Mouse (Mus musculus): ENCODE data around the gene Srgap3.
"Not testable (repeated sequence)": the region's sequence is repeated elsewhere in the genome, so short reads cannot be mapped to it uniquely, and the experiment has no call there.

The Srgap3 gene

DNA sequence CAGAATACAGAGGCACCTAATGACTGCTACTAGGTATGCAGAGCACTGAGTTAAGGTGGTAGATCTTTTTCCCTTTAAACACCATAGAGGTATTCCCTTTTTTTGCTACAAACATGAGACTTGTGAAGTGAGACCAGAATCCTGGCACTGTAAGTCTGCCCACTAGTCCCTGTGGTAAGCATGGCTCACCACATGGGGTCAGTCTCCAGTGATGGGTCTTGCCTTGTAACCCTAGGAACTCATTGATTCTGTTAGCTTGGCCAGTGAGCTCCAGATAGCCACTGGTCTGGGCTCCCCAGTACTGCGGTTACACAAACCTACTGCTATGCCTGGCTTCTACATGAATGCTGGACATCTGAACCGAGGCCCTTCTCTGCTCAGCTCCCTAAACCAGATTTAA, 204.8 kb downstream of the Srgap3 start:
- DNase-seq (ENCODE audit: low spot score in 2 of 2) = no peak

DNA sequence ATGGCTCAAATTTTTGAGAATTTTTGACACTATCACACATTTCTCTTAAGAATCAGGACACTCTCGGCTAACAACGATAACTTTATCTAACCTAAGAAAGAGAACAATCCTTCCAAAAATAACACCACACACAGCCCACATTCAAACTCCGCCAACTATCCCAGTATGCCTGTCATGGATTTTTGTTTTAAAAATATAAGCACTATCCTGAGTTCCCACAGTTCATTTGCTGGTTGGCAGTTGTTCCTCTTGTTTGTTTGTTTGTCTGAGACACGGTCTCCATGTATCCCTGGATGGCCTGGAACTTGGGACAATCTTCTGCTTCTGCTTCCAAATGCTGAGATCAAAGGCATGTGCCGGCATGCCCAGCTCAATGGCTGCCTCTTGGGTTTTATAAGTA, 205.3 kb downstream of the Srgap3 start:
- no peak for DNase-seq (ENCODE audit: low spot score in 2 of 2)

DNA sequence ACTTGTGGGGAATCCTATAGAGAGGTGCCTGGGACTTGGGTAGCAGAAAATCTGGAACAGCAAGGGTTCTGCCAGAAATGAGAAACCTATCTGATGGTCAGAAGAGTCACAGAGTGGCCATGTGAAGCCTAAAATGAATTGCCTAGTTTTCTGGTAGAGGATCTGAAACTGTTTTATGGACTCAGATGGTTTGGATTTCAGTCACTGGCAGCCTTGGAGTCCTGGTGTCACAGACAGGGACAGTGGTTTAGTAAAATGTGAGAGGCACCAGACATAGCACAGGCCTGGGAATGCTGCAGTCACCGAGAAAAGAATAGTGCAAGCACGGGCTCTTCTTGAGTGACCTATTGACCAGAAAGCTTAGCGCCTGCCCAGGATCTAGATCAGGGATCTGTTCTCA, 207.4 kb downstream of the Srgap3 start:
- DNase-seq (ENCODE audit: low spot score in 2 of 2) = no peak

DNA sequence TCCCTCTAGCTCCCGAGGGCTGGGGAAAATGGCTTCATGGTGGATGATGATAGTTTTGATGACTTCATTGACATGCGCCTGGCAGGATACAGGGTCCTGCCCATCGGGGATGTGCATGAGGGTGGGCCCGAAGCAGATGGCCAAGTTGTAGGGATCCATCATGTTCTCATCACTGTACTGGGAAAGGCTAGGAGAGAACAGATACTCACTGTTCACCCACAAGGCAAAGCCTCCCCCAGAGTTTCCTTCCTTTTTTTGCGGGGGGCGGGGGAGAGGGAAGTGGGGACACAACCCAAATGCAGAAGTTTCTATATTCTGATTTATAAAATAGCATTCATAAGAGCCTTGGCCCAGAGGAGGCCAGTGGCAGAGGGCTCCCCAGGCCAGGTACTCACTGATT, 208.1 kb downstream of the Srgap3 start:
- no peak for DNase-seq (ENCODE audit: low spot score in 2 of 2)

DNA sequence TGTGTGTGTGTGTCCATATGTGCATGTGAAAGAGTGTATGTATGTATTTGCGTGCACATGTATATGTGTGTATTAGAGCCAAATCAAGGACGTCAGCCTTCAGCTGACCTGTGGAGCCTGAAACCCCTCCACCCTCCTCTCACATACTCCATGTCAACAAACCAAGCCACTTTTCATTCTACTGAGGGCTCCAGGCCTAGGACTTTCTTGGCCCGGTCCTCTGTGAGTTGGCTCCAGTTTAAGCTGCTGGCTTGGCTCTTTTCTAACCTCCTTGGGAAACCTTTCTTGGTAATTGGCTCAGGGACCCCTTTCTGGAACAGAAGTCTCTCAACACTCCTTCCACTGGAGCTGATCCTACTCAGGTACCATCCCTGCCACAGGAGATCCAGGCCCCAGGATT, 210.6 kb downstream of the Srgap3 start:
- DNase-seq (ENCODE audit: low spot score in 2 of 2) = peak; percentile 67 to 69

DNA sequence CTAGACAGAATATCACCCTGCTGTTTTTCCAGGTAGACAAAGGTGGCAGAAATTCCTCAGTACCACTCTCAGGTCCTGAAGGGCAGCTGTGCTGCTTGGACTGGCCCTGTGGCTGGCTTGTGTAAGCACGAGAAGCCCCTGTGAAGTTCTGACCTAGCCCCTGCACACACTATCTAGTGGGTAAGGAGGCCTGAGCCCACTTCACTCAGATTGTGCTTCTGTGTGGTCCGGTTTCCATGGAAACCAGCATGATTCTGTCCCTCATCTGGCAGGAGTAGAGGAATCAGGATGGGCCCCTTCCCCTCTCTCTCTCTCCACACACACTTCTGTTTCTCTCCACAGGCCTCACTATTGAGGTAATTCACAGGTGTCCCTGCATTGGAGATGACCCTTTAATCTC, 212.0 kb downstream of the Srgap3 start:
- DNase-seq (ENCODE audit: low spot score in 2 of 2) = no peak

DNA sequence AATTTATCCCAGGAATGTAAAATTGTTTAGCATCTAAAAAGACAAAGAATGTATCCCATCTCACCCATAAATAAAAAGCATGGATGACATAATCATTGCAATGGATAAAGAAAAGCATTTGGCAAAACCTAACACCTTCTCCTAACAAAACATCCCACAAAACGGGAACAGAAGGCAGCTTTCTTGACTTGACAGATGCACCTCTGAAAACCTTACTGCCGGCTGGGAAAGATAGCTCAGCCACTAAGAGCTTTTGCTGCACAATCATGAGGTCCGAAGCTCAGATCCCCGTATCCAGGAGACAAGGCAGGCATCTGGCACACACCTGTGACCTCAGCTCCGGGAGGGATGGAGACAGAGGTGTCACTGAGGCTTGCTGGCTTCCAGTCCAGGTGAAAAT, 213.1 kb downstream of the Srgap3 start:
- DNase-seq (ENCODE audit: low spot score in 2 of 2) = no peak

DNA sequence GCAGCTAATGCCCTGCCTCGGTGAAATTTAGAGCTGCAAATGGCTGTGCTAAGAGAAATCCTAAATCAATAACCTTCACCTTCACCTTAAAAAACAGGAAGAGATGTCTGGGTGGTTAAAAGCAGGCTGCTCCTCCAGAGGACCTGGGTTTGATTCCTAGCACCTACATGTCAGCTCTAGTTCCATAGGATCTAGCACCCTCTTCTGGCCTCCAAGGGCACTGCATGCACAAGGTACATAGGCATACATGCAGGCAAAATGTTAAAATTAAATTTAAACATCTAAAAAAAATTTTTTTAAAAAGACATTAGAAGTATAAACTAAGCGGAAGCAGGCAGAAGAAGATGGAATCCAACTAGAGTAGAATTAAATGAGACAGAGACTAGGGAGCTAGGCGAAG, 214.6 kb downstream of the Srgap3 start:
- DNase-seq (ENCODE audit: low spot score in 2 of 2) = no peak

DNA sequence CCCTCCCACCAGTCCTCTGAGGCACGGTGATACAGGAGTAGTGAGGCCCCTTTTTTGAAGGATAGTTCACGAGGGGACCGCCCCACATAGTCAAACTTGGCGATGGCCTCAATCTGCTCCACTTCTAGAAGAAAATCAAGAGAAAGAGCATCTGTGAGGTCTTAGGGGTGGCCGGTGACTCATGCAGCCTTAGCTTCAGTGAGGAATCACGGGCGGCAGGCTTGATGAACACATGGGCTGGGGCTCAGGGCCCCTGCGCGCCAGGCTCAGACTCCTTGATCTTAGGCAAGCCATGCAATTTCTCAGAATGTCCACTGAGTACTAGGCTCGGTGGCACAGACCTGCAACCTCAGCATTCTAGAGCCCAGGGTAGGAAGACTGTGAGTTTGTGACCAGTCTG, 215.7 kb downstream of the Srgap3 start:
- no peak for DNase-seq (ENCODE audit: low spot score in 2 of 2)

DNA sequence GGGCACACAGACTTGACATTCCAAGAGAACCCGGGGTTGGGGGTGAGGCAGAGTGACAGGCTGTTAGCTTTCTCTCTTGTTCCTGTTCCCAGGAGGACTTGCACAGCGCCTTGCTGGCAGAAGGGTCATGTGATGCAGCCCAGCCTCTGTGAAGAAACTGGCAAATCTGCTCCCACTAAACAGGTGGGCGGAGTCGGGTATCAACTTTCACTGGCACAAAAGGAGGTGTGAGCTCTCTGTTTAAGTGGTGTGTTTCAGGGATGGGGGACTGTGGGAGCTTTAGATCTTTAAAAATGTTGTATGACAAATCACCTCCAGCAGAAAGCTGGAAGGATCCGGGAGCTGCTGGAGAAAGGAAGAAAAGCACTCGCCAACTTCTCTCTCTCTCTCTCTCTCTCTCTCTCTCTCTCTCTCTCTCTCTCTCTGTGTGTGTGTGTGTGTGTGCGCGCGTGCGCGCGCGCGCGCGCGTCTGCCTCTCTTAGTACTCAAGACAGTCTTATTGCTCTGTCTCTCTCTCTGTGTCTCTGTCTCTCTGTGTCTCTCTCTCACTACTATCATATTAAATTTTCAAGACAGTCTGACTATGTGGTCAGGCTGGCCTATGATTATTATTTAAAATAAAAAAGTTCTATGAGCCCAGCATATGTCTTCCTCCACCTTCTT, 218.2 kb downstream of the Srgap3 start:
- peak; percentile 78 to 88 for DNase-seq (ENCODE audit: low spot score in 2 of 2)

DNA sequence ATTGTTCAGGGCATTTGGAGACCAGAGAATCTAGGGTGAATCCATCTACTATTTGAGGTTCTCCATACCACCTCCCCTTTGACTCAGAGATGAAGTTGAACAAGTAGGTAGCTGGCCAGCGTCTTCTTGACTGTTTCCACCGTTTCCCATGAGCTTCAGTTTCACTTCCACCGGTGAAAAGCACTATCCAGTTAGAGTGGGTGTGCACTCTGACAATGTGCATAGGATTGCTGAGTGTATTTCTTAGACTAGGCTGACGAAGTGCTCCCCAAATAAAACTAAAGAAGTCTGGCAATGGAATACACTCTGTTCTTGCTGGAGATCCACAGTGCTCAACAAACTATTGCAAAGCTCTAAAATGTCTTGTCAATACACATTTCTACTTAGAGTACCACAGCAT, 221.6 kb downstream of the Srgap3 start:
- DNase-seq (ENCODE audit: low spot score in 2 of 2) = no peak

DNA sequence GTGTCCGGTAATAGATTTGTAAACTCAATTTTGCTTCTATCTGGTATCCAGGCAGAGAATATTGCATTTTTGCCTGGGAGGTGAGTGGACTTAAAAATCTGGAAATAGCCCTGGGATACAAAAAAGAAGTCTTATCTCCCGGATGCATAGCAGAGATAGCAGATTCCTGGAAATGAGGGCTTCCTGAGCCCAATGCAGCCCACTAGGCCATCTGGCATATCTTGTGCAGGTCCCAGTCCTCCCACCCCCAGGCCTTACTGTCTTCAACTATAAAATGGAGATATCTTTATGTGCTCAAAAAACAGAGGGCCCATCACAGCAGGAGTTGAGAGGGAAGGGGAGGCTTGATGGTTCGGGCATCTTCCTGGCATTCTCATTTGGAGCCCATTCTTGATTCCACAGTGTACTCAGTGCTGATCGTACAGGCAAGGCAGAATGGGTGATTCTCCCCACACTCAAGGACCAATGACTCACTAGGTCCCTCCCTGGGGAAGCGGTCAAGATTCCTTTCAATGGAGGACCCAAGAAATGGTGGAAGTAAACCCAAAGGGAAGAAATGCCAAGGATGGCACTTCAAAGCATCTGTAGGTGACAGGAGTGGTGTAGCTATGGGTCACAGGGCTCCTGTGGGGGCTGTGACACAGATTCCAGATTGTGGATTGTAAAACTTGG, 226.5 kb downstream of the Srgap3 start:
- DNase-seq (ENCODE audit: low spot score in 2 of 2) = no peak

DNA sequence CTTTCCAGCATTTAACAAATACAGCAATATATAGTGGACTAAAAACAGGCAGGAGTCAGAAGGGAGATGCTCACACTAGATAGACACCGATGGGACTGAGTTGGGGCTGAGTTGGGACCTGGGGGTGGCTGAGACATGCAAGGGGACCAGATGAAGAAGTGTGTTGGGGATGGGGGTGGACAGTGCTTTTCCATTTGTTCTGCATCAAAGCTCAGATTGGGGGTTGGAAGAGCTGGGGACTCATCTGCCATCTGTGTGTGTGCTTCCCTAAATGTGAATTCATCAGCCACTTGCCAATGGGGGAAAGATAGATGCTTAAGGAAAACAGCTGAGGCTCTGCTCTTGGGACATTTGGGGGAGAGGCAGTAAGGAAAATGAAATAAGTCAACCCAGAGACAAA, 227.1 kb downstream of the Srgap3 start:
- DNase-seq (ENCODE audit: low spot score in 2 of 2) = no peak

DNA sequence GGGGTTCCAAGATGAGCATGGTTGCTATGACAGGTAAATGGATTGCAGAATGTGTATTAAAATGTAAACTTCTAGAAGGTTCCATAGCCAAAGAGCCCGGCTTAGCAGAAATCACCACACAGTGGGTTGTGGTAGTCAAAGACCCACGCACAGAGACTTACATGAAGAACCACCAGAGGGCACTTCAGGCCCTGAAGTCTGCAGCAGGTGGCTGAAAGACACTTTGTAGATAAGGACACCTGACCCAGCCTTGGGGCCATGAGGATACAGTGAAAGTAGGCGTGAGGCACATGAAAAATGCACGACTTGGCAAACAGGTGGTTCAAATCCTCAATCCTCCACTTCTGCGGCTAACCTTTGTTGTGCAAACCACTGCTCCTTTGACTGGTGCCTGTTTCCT, 229.9 kb downstream of the Srgap3 start:
- DNase-seq (ENCODE audit: low spot score in 2 of 2) = peak in 1 of 2 experiments; percentile 58

DNA sequence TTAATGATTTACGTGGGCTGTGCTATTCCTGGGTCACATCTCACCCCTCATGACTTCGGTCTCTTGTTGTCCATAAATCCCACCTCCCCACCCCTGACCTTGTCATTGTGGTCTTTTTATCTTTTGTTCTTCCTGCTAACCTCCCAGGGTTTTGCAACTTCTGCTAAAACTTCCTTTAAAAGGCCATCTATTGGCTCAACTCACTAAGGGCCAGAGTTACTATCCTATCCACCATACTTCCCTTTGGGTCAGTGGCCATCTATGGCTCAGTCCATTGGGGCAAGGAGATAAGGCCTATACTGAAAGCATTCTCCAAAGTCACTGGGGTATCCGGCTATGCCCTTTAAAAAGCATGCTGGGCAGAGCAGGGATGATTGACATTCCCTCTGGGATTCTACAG, 233.1 kb downstream of the Srgap3 start:
- DNase-seq (ENCODE audit: low spot score in 2 of 2) = no peak

DNA sequence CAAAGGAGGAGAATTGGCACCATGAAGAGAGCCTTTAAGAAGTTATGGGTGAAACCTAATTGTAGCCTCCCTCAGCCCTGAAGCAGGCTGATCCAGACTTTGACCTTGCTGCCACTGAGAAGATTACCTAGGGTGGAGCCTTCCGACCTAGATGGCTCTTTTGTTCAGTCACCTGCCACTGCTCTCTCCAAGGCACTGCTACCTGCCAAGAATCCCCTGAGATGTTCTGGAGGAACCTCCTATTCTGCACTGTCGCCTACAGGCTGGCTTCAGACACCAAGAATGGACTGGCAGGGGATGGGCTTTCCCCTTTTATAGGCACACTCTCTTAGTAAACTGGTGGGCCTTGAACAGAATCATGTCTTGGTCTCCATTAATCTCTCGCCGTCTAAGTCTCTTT, 244.8 kb downstream of the Srgap3 start:
- not testable (repeated sequence) for DNase-seq (ENCODE audit: low spot score in 2 of 2)

DNA sequence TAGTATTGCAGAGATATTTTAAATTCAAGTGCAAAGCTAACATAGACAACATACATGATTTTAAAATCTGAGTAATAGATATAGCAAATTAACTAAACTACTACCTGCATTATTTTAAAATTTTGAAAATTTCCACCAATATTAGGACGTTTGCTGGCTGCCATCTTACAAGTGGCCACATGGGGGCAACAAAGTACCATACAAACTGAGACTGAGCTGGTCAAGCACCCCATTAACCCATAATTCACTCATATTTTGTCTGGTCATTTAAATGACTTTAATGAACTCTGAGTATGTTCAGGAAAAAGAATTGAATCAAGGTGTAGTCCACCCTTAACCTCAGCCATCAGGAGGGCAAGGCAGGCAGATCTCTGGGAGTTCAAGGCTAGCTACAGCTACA, 246.7 kb downstream of the Srgap3 start:
- DNase-seq (ENCODE audit: low spot score in 2 of 2) = peak; percentile 44 to 66

DNA sequence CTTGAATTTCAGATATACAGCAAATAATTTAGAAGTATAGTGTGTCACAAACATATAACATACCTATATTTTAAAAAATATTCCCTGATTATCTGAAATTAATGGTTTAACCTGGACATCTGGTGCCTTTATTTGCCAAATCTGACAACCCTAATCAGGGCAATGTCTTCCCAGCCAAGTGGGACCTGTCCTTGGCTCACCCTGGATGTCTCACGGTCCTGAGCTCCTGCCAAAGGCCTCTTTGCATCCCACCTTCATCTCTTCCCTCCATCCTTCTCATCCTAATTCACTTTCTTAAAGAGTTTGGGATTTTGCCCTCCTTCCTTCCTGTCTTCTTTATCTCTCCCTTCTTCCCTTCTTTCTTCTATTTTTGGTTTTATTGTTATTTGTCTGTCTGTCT, 248.0 kb downstream of the Srgap3 start:
- DNase-seq (ENCODE audit: low spot score in 2 of 2) = no peak

DNA sequence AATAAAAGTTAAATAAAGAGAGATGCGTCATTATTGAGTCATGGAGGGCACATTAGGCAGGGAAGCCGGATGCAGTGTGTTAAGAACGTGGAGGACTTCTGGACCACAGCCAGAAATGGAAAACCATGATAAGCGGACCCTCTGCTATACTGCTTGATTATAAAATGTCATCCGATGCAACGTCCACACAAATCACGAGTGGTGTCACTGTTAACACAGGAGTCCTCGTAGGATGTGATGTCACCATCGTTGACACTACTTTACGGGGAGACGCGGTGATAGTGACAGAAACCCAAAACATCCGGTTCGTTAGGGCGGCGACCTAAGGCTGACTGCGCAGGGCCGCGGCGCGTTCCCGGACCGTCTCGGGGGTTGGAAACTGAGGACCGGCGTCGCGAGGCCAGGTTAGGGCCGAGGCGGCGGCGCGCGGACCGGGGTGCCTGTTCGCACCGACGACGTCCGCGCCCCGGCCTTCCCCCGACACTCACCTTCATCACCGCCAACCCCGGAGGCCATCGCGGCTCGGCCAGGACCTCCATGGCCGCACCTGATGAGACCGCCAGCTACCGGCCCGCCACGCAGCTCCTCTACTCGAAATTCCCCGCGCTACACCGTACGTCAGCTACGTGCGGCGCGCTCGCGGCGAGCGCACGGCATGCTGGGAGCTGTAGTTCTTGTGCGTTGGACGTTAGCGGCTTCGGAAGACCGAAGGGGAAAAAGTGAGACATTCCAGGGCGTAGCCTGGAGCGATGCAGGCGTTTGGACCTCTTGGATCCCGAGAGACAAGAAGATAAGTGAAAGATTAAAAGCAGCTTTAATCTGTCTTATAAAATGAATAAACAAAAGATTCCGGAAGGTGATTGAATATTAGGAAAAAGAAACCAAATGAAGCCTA, 250.8 kb downstream of the Srgap3 start, which contains the start of gene Rad18:
Gene Rad18, minus strand, starts transcription at position 631 of the 895 bp plus-strand sequence.
- peak; percentile 90 to 91 for DNase-seq (ENCODE audit: low spot score in 2 of 2)

DNA sequence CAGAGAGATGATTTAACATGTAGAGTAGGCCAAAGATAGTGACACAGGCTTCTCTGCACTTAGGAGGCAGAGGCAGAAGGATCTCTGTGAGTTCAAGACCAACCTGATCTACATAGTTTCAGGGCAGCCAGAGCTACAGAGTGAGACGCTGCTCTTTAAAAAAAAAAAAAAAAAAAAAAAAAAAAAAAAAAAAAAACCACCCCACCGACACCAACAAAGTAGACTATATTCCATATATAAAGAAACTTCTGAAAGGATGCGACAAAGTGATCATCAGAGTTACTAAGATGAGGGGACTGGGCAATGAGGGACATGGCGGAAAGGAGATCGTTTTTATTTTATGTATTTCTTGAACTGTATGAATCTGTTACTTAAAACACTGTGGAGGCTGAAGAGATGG, 252.6 kb downstream of the Srgap3 start:
- no peak for DNase-seq (ENCODE audit: low spot score in 2 of 2)

DNA sequence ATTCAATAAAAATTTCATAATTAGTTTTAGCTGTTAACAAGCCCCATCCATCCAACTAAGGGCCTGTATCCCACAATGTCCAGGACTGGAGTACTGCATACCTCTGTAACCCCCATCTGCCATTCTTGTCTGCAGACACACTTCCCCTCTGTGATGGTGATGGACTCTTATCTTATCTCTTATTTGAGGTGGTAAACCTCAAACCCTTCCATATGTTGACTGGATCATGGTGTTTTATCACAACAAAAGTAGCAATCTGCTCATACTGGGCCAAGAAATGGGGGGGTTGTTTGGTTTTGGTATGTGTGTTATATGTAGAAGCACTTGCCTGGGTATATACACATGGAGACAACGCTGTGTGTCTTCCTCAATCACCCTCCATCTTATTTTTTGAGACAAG, 255.5 kb downstream of the Srgap3 start:
- peak in 1 of 2 experiments; percentile 5 for DNase-seq (ENCODE audit: low spot score in 2 of 2)

DNA sequence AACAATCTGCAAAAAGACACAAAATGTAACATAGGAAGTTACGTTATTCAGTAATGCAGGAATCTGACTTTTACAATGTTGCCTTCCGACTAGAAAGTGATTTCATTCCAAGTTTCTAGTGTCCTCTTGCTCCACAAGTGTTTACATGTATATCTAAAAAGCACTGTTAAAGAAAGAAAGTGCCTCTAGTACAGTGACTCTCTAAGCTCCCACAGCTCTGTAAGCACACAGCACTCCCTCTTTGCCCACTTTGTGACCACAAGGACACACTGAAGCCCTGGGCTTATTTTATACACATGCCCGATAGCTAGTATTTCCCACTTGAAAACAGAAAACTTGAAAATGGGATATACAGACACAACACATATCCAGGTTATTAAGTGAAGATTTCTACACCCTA, 259.0 kb downstream of the Srgap3 start:
- no peak for DNase-seq (ENCODE audit: low spot score in 2 of 2)

DNA sequence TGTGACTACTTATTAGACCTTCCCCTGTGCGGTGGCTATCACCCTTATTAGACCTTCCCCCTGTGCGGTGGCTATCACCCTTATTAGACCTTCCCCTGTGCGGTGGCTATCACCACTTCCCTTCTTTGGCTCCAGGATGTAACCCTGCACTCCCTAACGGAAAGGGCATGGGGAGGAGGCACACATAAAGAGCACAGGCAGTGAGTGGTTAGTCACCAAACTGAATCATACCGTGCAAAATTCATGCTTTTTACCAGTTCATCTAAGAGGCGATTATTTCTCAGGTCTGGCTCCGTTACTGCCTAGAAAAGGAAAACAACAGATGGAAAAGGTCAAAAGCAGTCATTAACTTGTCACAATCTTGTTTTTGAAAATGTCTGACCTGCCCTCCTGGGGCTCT, 260.6 kb downstream of the Srgap3 start:
- no peak for DNase-seq (ENCODE audit: low spot score in 2 of 2)

Measured in right cerebral cortex, postnatal 10 days (tissue).